Mouse (Mus musculus): ENCODE results near the gene Anxa7. TPM values are rescaled to one million over a fixed set of nuclear protein-coding genes. Genes with fewer than 3 reads are reported as not detected.

Anxa7 gene
- polyA plus RNA-seq, 1 experiment from 2014 or later: 41.2 TPM

DNA sequence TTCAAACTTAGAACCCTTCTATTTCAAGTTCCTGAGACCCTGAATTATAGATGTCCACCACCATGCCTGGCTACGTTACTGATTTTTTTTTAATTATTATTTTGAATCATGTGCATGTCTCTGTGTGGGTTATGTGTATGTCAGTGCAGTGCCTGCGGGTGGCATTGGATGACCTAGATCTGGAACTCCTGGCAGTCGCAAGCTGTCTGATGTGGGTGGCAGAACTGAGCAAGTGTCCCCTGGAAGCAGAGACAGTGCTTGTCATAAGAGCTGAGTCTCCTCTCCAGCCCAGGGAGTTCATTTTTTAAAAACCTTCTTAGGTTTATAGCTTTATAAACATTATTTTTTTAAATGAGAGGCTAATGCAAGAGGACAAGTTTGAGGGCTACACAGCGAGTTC lies 47.5 kb downstream of the Anxa7 start:
- Histone ChIP-seq H3K27ac (replicated peaks) (no peak overlapping the region), H3K36me3 (replicated peaks) (no peaks in the 10 kb centered on the region), H3K4me2 (no peak overlapping the region), H3K9ac (no peak overlapping the region), H3K9me3 (replicated peaks) (no peaks in the 10 kb centered on the region), H3K4me1 (replicated peaks) (no peaks in the 10 kb centered on the region), H3K4me3 (replicated peaks) (no peak overlapping the region), H3K27me3 (no peaks in the 10 kb centered on the region)
- no peak for ATAC-seq (ENCODE audit: insufficient read depth)
- 73% methylated on average over 4 of the region's 4 CpGs for WGBS (ENCODE audit: insufficient replicate concordance)

DNA sequence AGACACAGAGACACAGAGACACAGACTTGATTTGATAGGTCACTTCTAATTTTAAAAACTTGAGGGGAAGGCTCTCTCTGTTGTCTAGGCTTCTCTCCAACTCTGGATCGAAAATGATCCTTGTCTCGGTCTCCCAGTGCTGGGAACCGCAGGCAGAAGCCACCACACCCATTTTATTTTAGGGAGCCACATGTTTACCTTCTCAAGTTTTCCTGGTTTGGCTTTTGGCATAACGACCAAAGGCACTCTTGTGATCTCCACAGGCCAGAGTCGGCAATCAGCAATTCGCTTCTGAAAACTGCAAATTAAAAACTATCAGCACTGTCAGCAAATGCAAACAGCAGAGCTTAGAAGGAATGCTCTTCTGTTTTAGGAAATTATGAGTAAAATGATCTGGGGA lies 48.2 kb downstream of the Anxa7 start:
- Histone ChIP-seq H3K9me3 (replicated peaks) (no peaks in the 10 kb centered on the region), H3K4me2 (no peak overlapping the region), H3K9ac (no peak overlapping the region), H3K36me3 (replicated peaks) (no peaks in the 10 kb centered on the region), H3K27me3 (no peaks in the 10 kb centered on the region), H3K27ac (replicated peaks) (no peak overlapping the region), H3K4me1 (replicated peaks) (no peaks in the 10 kb centered on the region), H3K4me3 (replicated peaks) (no peak overlapping the region)
- ATAC-seq (ENCODE audit: insufficient read depth): no peak
- WGBS (ENCODE audit: insufficient replicate concordance): 67% methylated on average over 6 of the region's 6 CpGs

DNA sequence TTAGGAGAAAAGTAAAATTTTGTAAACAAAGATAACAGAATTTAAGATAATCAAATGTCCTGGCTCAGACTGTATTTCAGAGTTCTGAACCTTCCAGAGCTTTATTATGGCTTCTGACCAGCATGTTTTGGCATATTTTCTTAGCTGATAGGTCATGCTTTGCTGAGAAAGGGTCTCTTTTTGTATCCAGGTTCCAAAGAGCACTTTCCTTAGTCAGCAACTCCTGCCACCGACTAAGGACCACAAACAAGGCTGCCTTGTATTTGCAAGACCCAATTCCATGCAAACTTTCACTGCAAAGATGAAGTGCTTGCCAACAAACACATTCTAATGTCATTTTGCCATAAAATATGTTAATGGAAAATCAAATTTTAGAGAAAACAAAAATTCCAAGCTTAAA lies 50.1 kb downstream of the Anxa7 start:
- Histone ChIP-seq H3K4me2 (no peak overlapping the region), H3K4me3 (replicated peaks) (no peak overlapping the region), H3K27ac (replicated peaks) (no peak overlapping the region), H3K9ac (no peak overlapping the region), H3K9me3 (replicated peaks) (no peaks in the 10 kb centered on the region), H3K27me3 (no peaks in the 10 kb centered on the region), H3K4me1 (replicated peaks) (no peaks in the 10 kb centered on the region), H3K36me3 (replicated peaks) (no peaks in the 10 kb centered on the region)
- no peak for ATAC-seq (ENCODE audit: insufficient read depth)
- WGBS (ENCODE audit: insufficient replicate concordance): 47% methylated on average over 1 of the region's 1 CpGs

DNA sequence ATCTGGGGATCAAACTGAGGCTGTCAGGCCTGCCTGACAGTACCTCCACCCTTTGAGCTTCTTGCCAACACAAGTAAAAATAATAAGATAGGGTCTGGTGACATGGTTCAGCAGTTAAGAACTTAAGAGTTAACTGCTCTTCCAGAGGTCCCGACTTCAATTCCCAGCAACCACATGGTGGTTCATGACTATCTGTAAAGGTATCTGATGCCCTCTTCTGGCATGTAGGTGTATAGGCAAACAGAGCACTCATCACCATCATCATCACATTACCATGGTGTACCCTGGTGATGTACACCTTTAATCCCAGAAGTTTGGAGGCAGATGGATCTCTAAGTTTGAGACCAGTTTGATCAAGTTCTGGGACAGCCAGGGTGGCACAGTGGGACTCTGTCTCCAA lies 51.3 kb downstream of the Anxa7 start:
- no peak overlapping the region for H3K4me2 ChIP-seq
- no peak overlapping the region for H3K9ac ChIP-seq
- H3K4me3 ChIP-seq (replicated peaks): no peak overlapping the region
- no peak overlapping the region for H3K27ac ChIP-seq (replicated peaks)
- ATAC-seq (ENCODE audit: insufficient read depth): no peak
- no peaks in the 10 kb centered on the region for H3K9me3 ChIP-seq (replicated peaks)
- H3K4me1 ChIP-seq (replicated peaks): no peaks in the 10 kb centered on the region
- WGBS (ENCODE audit: insufficient replicate concordance): 31% methylated on average over 1 of the region's 1 CpGs
- no peaks in the 10 kb centered on the region for H3K27me3 ChIP-seq
- no peaks in the 10 kb centered on the region for H3K36me3 ChIP-seq (replicated peaks)

DNA sequence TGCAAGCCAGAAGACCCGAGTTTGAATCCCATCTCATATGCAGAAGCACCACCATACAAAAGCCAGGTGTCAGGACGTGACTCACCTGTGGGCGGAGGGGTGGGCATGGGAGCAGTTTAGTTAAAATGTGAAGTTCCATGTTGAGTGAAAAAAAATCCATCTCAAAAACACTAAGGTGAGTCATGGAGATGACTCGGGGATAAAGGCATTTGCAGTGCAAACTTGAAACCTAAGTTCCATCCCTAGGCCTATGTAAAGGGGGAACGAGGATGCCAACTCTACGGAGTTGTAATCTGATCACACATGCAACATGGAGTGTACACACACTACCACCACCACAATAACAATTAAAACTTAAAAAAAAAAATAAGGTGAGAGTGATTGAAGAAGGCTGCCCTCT lies 56.9 kb downstream of the Anxa7 start:
- no peaks in the 10 kb centered on the region for H3K36me3 ChIP-seq (replicated peaks)
- 68% methylated on average over 6 of the region's 6 CpGs for WGBS (ENCODE audit: insufficient replicate concordance)
- H3K9ac ChIP-seq: no peak overlapping the region
- no peaks in the 10 kb centered on the region for H3K27me3 ChIP-seq
- no peak overlapping the region for H3K4me3 ChIP-seq (replicated peaks)
- no peaks in the 10 kb centered on the region for H3K4me1 ChIP-seq (replicated peaks)
- no peaks in the 10 kb centered on the region for H3K9me3 ChIP-seq (replicated peaks)
- no peak overlapping the region for H3K27ac ChIP-seq (replicated peaks)
- no peak for ATAC-seq (ENCODE audit: insufficient read depth)
- H3K4me2 ChIP-seq: no peak overlapping the region

DNA sequence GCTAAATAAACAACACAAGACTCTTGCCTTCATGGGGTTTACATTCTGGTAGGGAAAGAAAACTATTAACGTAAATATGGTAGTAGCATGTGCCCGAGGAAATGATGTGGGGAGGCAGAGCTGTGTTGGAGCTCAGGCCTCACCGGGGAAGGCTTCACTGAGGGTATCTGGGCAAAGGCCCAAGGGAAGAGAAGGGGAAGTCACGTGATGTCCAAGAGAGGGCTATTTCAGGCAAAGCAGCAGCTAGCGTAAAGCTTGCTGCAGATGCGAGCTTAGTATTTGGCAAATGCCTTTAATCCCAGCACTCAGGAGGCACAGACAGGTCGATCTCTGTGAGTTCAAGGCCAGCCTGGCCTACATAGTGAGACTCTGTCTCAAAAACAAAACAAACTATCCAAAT lies 57.7 kb downstream of the Anxa7 start:
- Histone ChIP-seq H3K27me3 (no peaks in the 10 kb centered on the region), H3K9me3 (replicated peaks) (no peaks in the 10 kb centered on the region), H3K4me3 (replicated peaks) (no peak overlapping the region), H3K9ac (no peak overlapping the region), H3K36me3 (replicated peaks) (no peaks in the 10 kb centered on the region), H3K4me2 (no peak overlapping the region), H3K4me1 (replicated peaks) (no peaks in the 10 kb centered on the region), H3K27ac (replicated peaks) (no peak overlapping the region)
- WGBS (ENCODE audit: insufficient replicate concordance): 43% methylated on average over 7 of the region's 7 CpGs
- ATAC-seq (ENCODE audit: insufficient read depth): no peak

Other genes starting within 250 kb of the Anxa7 start
- gene Kcnk16, start 210.9 kb downstream of the Anxa7 start, polyA plus RNA-seq (2015; fragmentation: Nextera tagmentation; extraction: Ambion mirVana): 11.3 and 14.1 TPM in 2 replicates
- 4.5 and 5.0 TPM in 2 replicates for gene Nudt13, start 185.4 kb downstream of the Anxa7 start, polyA plus RNA-seq (2015; fragmentation: Nextera tagmentation; extraction: Ambion mirVana)
- gene Ecd, start 132.0 kb downstream of the Anxa7 start, polyA plus RNA-seq (2015; fragmentation: Nextera tagmentation; extraction: Ambion mirVana): 25.3 and 26.8 TPM in 2 replicates
- 7.5 and 8.5 TPM in 2 replicates for gene Fam149b, start 132.0 kb downstream of the Anxa7 start, polyA plus RNA-seq (2015; fragmentation: Nextera tagmentation; extraction: Ambion mirVana)
- 111 and 114 TPM in 2 replicates for gene Dnajc9, start 91.2 kb downstream of the Anxa7 start, polyA plus RNA-seq (2015; fragmentation: Nextera tagmentation; extraction: Ambion mirVana)
- gene Mrps16, start 86.5 kb downstream of the Anxa7 start, polyA plus RNA-seq (2015; fragmentation: Nextera tagmentation; extraction: Ambion mirVana): 42.7 and 48.3 TPM in 2 replicates
- not detected in 2 replicates for gene Cfap70, start 27.9 kb downstream of the Anxa7 start, polyA plus RNA-seq (2015; fragmentation: Nextera tagmentation; extraction: Ambion mirVana)
- gene Mss51, start 16.8 kb upstream of the Anxa7 start, polyA plus RNA-seq (2015; fragmentation: Nextera tagmentation; extraction: Ambion mirVana): 0.44 and 0.48 TPM in 2 replicates
- gene Ppp3cb, start 66.4 kb upstream of the Anxa7 start, polyA plus RNA-seq (2015; fragmentation: Nextera tagmentation; extraction: Ambion mirVana): 18.2 and 18.3 TPM in 2 replicates
- 0.77 and 0.78 TPM in 2 replicates for gene Usp54, start 160.9 kb upstream of the Anxa7 start, polyA plus RNA-seq (2015; fragmentation: Nextera tagmentation; extraction: Ambion mirVana)
- 2.8 and 4.4 TPM in 2 replicates for gene Myoz1, start 176.4 kb upstream of the Anxa7 start, polyA plus RNA-seq (2015; fragmentation: Nextera tagmentation; extraction: Ambion mirVana)
- gene Synpo2l, start 188.2 kb upstream of the Anxa7 start, polyA plus RNA-seq (2015; fragmentation: Nextera tagmentation; extraction: Ambion mirVana): 0.68 and 1.3 TPM in 2 replicates
- 35.3 and 40.6 TPM in 2 replicates for gene Sec24c, start 194.2 kb upstream of the Anxa7 start, polyA plus RNA-seq (2015; fragmentation: Nextera tagmentation; extraction: Ambion mirVana)
- 6.3 and 7.3 TPM in 2 replicates for gene Fut11, start 214.8 kb upstream of the Anxa7 start, polyA plus RNA-seq (2015; fragmentation: Nextera tagmentation; extraction: Ambion mirVana)
- gene Chchd1, start 222.9 kb upstream of the Anxa7 start, polyA plus RNA-seq (2015; fragmentation: Nextera tagmentation; extraction: Ambion mirVana): 70.8 and 89.3 TPM in 2 replicates
- 5.0 and 5.8 TPM in 2 replicates for gene Zswim8, start 227.4 kb upstream of the Anxa7 start, polyA plus RNA-seq (2015; fragmentation: Nextera tagmentation; extraction: Ambion mirVana)